Mouse (Mus musculus): ENCODE measurements around the gene Prpf31. TPM values are rescaled to one million over a fixed set of nuclear protein-coding genes. Genes with fewer than 3 reads are reported as not detected.
"Not testable (repeated sequence)": the region's sequence is repeated elsewhere in the genome, so short reads cannot be mapped to it uniquely, and the experiment has no call there.

Prpf31 gene
- total RNA-seq (2021) = 10 to 100 TPM; 55.5 to 59.2 TPM
- long read RNA-seq, experiment 1, transcript Prpf31-205 (3 exons, 827 nt) = minor isoform, 10 of 56 reads
- long read RNA-seq, experiment 1, transcript Prpf31-201 (14 exons, 3,144 nt) = major isoform, 27 of 56 reads
- long read RNA-seq, experiment 1, partial matches to known transcripts = 8 of 56 reads
- long read RNA-seq, experiment 1, other reads (novel, unspliced or antisense) = 11 of 56 reads
- long read RNA-seq, experiment 2, transcript Prpf31-205 (3 exons, 827 nt) = minor isoform, 17 of 88 reads
- long read RNA-seq, experiment 2, transcript Prpf31-201 (14 exons, 3,144 nt) = major isoform, 52 of 88 reads
- long read RNA-seq, experiment 2, partial matches to known transcripts = 7 of 88 reads
- long read RNA-seq, experiment 2, other reads (novel, unspliced or antisense) = 12 of 88 reads

DNA sequence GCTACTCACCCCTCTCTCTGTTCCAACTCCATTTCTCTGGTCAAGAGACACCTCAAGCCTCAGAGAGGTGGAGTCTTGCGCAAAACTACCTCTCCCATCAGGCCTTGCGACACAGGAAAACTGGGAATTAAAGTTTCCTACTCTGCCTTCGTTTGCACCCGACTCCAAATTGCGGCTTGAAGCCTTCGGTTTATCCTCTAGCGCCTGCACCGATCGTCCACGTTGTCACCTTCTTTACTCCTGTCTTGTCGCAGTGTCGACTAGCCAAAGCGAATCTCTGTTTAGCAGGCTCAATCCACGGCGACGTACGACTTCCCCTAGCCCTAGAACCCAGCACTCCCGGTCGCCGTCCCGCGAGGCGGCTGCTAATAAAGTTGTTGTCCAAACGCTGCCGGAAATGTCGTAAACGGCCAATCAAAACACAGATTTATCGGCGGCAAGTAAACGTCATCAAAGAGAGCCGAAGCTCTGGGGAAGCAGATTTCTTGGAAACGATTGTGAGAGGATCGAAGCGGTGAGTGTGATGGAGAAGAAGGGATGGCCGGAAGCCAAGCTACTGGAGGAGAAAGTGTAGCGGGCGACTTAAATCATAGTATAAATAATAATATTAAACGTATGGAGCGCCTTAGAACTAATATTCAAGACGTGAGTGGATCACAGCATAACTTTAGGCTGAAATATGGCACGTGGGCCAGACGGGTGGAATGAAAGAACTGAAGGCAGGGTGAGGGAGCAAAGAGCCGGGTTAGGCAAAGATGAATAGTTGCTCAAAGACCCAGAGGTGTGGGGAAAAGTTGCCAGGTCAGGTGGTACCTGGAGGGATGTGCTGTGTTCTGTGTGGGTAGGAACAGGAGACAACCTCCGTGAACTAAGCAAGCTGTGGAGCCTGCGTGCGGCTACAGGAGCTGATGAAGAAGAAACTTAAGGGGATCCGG is at the start of gene Prpf31, which contains the start of gene Tfpt:
TSS of gene Prpf31 (plus strand) at position 443 of the 935 bp plus-strand sequence.
TSS of gene Tfpt (minus strand) at position 387 of the 935 bp plus-strand sequence.
- Histone ChIP-seq H3K4me3 (peak within 1 kb of the TSS; percentile 86), H3K27ac (peak within 1 kb of the TSS; percentile 96)
- no peak for TF ChIP-seq CTCF (conservative IDR thresholded peaks at IDR 0.05)
- peak; percentile 93 to 94 for DNase-seq (ENCODE audit: low spot score in 2 of 2)

DNA sequence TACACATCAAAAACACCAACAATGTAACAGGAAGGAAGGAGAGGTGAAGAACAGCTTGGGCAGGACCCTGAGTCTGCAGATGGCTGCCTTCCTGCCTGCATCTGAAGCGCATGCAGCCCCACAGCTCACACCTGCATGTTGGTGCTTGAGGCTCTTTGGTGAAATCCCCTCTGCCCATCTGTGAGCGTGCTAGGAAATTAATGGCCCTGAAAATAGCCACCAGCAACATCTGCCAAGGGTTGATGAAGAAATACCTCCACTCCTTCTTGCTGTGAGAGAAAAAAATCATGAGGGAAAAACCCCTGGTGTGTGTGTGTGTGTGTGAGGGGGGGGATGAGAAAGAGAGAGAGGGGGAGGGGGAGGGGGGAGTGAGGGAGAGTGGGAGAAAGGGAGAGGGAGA is 49.8 kb upstream of the Prpf31 start:
- no peak for DNase-seq (ENCODE audit: low spot score in 2 of 2)
- no peak overlapping the region for H3K27ac ChIP-seq
- no peak for TF ChIP-seq CTCF (conservative IDR thresholded peaks at IDR 0.05)
- no peak overlapping the region for H3K4me3 ChIP-seq

DNA sequence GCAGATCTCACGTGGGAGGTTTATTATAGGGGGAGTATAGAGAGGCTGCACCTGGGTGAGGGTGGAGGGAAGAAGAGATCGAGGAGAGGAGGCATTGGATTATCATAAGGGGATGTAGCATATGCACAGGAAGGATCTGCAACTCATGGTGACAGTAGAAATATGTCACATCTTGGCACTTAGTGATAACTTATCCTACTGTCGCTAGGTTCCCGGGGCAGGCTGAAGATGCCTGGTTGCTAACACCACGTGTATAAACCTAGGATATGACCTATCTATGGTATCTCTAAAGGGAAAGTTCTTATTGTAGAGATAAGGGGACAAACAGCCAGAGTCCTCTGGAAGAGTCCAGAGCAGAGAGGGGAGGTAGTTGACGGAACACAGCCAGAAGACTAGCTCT is 44.0 kb upstream of the Prpf31 start:
- no peak for TF ChIP-seq CTCF (conservative IDR thresholded peaks at IDR 0.05)
- peak overlapping the region; percentile 64; the same call in 1 of the 2 replicates for H3K27ac ChIP-seq
- no peak overlapping the region for H3K4me3 ChIP-seq
- DNase-seq (ENCODE audit: low spot score in 2 of 2) = peak in 1 of 2 experiments; percentile 26

DNA sequence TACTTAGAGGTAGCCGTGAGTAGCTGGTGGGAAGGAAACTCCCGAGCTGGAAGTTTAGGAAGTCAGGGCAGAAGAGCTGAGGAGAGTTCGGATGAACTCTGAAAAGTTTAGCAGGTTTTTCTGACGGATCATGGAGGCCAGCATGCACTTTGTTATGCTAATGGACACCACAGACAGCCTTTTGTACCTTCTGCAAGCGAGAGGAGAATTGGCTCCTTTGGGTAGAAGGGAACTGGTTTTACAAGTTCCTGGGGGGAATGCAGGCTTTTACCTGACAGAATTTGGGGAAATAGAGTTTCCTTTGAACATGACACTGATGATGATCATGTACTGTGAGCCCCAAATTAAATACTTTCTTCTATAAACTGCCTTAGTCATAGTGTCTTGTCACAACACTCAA is 43.5 kb upstream of the Prpf31 start:
- no peak for TF ChIP-seq CTCF (conservative IDR thresholded peaks at IDR 0.05)
- Histone ChIP-seq H3K27ac (peak overlapping the region; percentile 64; the same call in 1 of the 2 replicates), H3K4me3 (no peak overlapping the region)
- DNase-seq (ENCODE audit: low spot score in 2 of 2) = no peak

DNA sequence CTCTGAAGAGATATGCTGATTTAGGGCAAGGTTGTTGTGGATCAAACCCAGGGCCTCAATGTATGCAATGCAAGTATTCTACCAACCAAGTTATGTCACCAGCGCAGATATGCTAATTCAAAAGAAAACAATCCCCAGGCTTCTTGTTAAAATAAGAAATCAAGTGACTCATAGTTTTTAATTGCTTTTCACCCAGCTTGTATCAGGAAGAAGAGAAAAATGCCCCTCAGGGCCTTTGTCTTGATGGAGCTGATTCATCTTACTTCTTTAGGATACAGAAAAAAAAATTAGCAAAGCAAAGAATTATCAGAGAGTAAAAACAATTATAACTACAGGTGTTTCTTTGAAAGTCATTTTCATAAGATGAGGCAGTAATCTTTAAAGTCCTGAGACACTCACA is 42.5 kb upstream of the Prpf31 start:
- no peak for TF ChIP-seq CTCF (conservative IDR thresholded peaks at IDR 0.05)
- DNase-seq (ENCODE audit: low spot score in 2 of 2) = no peak
- Histone ChIP-seq H3K27ac (peak overlapping the region; percentile 65; the same call in 1 of the 2 replicates), H3K4me3 (no peak overlapping the region)

DNA sequence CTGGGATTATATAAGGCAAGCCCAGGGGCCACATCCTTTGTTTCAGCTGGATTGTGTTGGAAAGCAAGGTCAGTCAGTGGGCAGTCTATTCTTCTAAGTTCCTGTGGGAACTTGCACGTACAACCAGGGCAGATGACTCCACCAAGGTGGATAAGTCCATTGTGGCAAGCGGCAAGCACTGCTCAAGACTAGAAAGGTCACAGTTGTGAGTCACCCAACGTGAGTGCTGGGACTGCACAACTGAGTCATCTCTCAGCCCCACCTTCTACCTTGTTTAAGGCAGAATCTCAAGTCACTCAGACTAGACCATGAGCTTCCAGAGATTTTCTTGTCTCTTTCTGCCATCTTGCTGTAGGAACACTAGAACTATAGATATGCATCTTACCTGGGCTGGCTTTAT is 39.2 kb upstream of the Prpf31 start:
- no peak overlapping the region for H3K27ac ChIP-seq
- no peak for DNase-seq (ENCODE audit: low spot score in 2 of 2)
- TF ChIP-seq CTCF (conservative IDR thresholded peaks at IDR 0.05) = no peak
- H3K4me3 ChIP-seq = no peak overlapping the region

DNA sequence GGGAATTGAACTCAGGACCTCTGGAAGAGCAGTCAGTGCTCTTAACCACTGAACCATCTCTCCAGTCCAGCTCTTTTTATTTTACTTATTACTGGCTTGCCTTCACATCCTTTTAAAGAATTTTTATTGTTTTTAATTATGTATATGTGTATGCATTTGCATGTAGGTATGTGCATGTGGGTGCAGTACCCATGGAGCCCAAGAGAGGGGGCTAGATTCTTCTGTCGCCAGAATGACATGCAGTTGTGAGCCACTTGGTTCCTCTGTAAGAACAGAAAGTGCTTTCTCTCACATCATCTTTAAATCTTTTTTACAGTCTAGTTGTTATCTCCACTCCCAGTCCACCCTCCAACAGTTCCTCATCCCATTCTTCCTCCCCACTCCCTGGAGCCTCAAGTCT is 38.3 kb upstream of the Prpf31 start:
- no peak for DNase-seq (ENCODE audit: low spot score in 2 of 2)
- H3K4me3 ChIP-seq = no peak overlapping the region
- TF ChIP-seq CTCF (conservative IDR thresholded peaks at IDR 0.05) = peak; percentile 47
- H3K27ac ChIP-seq = no peak overlapping the region

DNA sequence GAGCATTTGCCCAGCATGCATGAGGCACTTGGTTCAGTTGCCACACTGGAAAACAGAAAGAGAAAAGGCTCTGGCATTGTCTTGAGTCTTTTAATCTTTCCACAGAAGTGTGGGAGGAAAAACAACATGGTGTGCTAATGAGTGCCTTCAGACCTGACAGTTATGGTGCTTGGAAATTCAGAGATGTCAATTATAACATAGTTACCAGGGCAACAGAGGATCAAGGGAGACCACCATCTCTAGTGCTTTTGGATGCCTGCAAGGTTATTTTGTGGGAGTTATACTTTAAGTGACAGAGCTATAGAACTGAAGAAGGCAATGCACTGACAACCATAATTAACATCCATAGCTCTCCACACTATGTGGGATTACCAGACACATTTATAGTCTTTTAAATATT is 35.9 kb upstream of the Prpf31 start:
- no peak for DNase-seq (ENCODE audit: low spot score in 2 of 2)
- TF ChIP-seq CTCF (conservative IDR thresholded peaks at IDR 0.05) = no peak
- no peak overlapping the region for H3K27ac ChIP-seq
- H3K4me3 ChIP-seq = no peak overlapping the region

DNA sequence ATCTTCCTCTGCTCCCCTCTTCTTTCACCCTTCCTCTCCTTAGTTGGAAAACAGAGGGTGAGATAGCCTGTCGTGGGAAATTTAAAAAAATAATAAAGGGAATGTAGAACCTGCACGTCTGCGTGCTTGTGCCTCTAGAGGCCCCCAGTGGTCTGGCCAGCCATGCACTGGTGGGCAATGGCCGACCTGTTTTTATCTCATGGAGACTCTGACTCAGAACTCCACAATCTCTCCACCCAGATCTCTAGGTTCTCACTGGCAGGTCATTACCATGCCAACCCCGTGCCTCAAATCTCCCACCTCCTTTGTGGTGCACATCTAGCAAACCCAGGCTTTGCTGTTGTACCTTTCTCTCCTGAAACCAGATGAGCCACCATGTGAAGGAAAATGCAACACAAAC is 35.1 kb upstream of the Prpf31 start:
- no peak for DNase-seq (ENCODE audit: low spot score in 2 of 2)
- Histone ChIP-seq H3K27ac (no peak overlapping the region), H3K4me3 (no peak overlapping the region)
- no peak for TF ChIP-seq CTCF (conservative IDR thresholded peaks at IDR 0.05)

DNA sequence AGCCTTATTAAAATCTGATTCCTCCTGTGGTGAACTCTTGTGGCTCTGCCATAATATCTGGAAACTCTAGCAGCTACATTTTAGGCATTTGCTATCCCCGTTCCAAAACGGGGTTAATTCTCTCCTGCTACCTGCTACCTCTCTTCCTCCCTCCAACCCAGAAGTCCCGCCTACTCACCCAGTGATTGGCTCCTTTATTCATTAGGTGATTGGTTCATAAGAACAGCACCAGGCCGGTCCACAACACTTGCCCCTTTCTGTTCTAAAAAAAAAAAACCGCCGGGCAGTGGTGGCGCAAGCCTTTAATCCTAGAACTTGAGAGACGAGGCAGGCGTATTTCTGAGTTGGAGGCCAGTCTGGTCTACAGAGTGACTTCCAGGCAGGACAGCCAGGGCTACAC is 34.6 kb upstream of the Prpf31 start:
- TF ChIP-seq CTCF (conservative IDR thresholded peaks at IDR 0.05) = no peak
- H3K4me3 ChIP-seq = no peak overlapping the region
- no peak for DNase-seq (ENCODE audit: low spot score in 2 of 2)
- no peak overlapping the region for H3K27ac ChIP-seq

DNA sequence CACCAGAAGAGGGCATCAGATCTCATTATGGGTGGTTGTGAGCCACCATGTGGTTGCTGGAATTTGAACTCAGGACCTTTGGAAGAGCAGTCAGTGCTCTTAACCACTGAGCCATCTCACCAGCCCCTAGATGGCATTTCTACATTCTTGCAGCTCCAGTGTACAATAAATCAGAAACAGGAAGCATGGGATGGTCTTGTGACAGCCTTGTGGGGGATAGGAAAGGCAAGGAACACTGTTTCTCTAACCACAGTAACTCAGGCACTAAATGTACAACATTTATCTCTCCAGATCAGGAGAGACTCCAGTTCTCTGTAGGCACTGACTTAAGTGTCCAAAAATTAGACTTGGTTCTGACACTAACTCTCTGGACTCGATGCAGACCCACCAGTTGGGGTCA is 32.0 kb upstream of the Prpf31 start:
- H3K27ac ChIP-seq; DNase-seq (ENCODE audit: low spot score in 2 of 2): not testable (repeated sequence)

DNA sequence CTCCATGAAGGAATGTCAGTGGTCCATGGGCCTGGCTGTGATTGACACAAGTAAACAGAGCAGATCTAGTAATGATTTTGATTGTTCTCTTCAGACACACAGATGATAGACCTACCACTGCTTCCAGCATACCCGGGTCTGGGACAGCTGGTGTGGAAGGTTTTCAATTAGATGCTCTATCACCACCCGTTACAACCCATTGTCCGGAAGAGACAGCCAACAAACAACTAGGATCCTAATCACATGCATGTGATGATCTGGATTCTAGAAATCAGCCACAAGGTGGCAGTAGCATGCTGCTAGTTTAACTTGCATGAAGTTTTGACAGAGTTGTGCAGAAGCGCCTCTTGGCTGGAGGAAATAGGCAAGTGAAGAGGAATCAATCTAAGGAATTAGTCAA is 28.7 kb upstream of the Prpf31 start:
- TF ChIP-seq CTCF (conservative IDR thresholded peaks at IDR 0.05) = peak; percentile 97
- no peak overlapping the region for H3K4me3 ChIP-seq
- peak; percentile 69 to 74 for DNase-seq (ENCODE audit: low spot score in 2 of 2)
- H3K27ac ChIP-seq = no peak overlapping the region

More for the DNA sequence above, 32.0 kb upstream of the Prpf31 start:
- not testable (repeated sequence) for H3K4me3 ChIP-seq

DNA sequence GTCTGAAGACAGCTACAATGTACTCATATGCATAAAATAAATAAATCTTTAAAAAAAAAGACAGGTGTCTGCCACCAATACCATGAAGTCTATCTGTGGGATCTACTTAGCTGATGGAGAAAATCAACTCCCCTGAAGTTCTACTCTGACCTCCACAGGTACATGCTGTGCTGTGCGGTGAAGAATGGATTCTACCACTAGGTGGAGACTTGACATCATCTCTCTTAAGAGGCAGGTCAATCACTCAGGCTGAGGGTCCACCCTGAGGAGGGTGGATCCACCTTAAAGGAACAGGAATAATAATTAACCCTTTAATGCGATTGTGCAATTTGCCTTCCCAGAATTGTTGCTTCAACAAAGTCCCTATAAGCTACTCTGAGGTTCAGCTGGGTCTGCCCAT is 23.0 kb upstream of the Prpf31 start:
- Histone ChIP-seq H3K4me3 (no peak overlapping the region), H3K27ac (no peak overlapping the region)
- peak; percentile 73 for TF ChIP-seq CTCF (conservative IDR thresholded peaks at IDR 0.05)
- DNase-seq (ENCODE audit: low spot score in 2 of 2) = no peak
